Mouse (Mus musculus) stomach, embryonic 16.5 days (tissue): ENCODE measurements around the gene Zfp85. TPM values are rescaled to one million over a fixed set of nuclear protein-coding genes. Genes with fewer than 3 reads are reported as not detected.

ENCODE experiments used
- polyA plus RNA-seq: library from polyadenylated mRNA; unstranded; fragments of >200 nt; fragmentation: Nextera tagmentation; extraction: Ambion mirVana; gene quantifications from 2 replicates; pipeline ENCODE4 v1.2.1, GENCODE M21; 2015

Zfp85 gene
- polyA plus RNA-seq, 1 experiment from 2014 or later: 4.4 TPM

Other genes starting within 250 kb of the Zfp85 start
- gene Gm26965, start 229.1 kb downstream of the Zfp85 start, polyA plus RNA-seq: not detected in 2 replicates
- 21.2 and 21.3 TPM in 2 replicates for gene Zfp87, start 229.1 kb downstream of the Zfp85 start, polyA plus RNA-seq
- gene Zfp748, start 201.4 kb downstream of the Zfp85 start, polyA plus RNA-seq: 11.2 and 12.4 TPM in 2 replicates
- gene Zfp729b, start 145.5 kb downstream of the Zfp85 start, polyA plus RNA-seq: 3.7 and 3.8 TPM in 2 replicates
- gene Gm49345, start 117.5 kb downstream of the Zfp85 start, polyA plus RNA-seq: not detected in 2 replicates
- 2.4 and 2.5 TPM in 2 replicates for gene Zfp729a, start 117.4 kb downstream of the Zfp85 start, polyA plus RNA-seq
- gene Zfp738, start 68.2 kb downstream of the Zfp85 start, polyA plus RNA-seq: 10.9 and 11.1 TPM in 2 replicates
- gene Zfp65, start 26.1 kb downstream of the Zfp85 start, polyA plus RNA-seq: 6.4 and 7.1 TPM in 2 replicates
- 2.7 TPM in 2 replicates for gene Zfp493, start 24.5 kb upstream of the Zfp85 start, polyA plus RNA-seq
- gene Zfp273, start 58.5 kb upstream of the Zfp85 start, polyA plus RNA-seq: 5.6 and 5.9 TPM in 2 replicates
- 2.3 and 3.0 TPM in 2 replicates for gene Gm10037, start 75.9 kb upstream of the Zfp85 start, polyA plus RNA-seq
- not detected in 2 replicates for gene BC048507, start 108.1 kb upstream of the Zfp85 start, polyA plus RNA-seq